Mouse (Mus musculus): ENCODE measurements at regions not wholly inside any gene's neighbourhood (a gene's known extent, or its start where the extent isn't known, plus 50 kb on each side); places are given as distances from the start of the nearest gene placed in this dataset.
A peak's percentile ranks its signal among the peaks of the same experiment; 100 is the strongest.

DNA sequence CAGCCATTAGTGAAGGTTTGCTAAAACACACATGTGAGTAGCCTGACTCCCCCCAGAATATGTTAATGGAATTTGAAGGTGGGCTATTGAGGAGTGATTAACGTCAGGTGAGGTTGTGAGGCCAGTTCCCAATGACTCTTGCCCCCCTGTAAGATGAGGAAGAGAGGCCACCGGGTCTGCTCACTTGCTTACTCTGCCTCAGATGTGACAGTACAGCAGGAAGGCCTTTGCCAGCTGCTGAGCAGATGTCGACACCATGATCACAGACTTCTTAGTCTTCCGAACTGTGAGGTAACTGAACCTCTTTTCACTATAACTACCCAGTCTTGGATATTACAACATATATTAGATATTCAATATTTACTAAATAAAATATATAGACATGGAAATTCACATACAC, 127.4 kb downstream of the Kdr start:
- no peaks in the 10 kb centered on the region for H3K4me1 ChIP-seq (replicated peaks)
- no peak overlapping the region for H3K4me2 ChIP-seq (replicated peaks)
- H3K9me3 ChIP-seq, result no peaks in the 10 kb centered on the region
- H3K27ac ChIP-seq, result no peak overlapping the region
- no peak for ATAC-seq
- no peak overlapping the region for H3K9ac ChIP-seq
- 75% methylated on average over 4 of the region's 4 CpGs for WGBS
- H3K4me3 ChIP-seq (replicated peaks), result no peak overlapping the region
- no peaks in the 10 kb centered on the region for H3K36me3 ChIP-seq
- H3K27me3 ChIP-seq (replicated peaks), result no peaks in the 10 kb centered on the region

DNA sequence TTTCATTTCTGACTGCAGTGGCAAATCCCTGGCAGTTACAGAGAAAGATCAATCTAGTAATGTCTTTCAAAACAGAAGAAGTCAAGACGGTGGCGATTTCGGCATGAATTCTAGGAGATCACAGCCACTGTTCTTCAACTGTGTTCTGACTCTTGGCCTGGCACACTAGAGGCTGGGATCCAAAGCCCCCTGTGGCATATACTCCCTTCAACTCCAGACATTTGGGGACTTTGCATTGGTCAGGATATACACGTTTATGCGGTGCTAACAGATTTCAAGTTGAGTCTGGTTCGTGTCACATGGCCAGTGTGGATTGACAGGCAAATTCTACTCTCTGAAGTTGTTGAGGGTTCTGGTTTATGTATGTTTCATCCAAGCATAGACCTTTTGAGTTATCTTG, 130.3 kb downstream of the Kdr start:
- Histone ChIP-seq H3K9ac (no peak overlapping the region), H3K9me3 (no peaks in the 10 kb centered on the region), H3K36me3 (no peaks in the 10 kb centered on the region), H3K4me2 (replicated peaks) (no peak overlapping the region), H3K27ac (no peak overlapping the region), H3K27me3 (replicated peaks) (no peaks in the 10 kb centered on the region), H3K4me1 (replicated peaks) (no peaks in the 10 kb centered on the region), H3K4me3 (replicated peaks) (no peak overlapping the region)
- 90% methylated on average over 6 of the region's 6 CpGs for WGBS
- ATAC-seq, result no peak

DNA sequence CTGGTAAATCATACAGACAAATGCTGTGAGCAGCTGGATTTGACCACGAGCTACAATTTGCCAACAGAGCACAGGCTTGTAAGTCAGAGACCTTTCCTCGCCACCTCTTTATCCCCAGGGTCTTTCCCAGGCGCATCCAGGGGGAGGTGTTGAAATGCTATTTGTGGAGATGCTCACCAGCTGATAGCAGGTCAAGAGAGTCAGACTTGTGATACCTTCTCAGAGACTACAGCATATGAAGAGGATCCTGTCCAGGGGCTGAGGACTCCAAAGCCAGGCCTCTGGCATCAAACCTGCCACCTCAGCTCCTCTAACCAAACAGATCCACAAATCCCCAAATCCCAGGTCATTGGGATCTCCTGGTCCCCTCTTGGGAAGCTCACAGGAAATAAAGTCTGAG, 130.9 kb downstream of the Kdr start:
- no peaks in the 10 kb centered on the region for H3K27me3 ChIP-seq (replicated peaks)
- ATAC-seq, result no peak
- no peak overlapping the region for H3K27ac ChIP-seq
- H3K4me3 ChIP-seq (replicated peaks), result no peak overlapping the region
- 86% methylated on average over 3 of the region's 3 CpGs for WGBS
- H3K9me3 ChIP-seq, result no peaks in the 10 kb centered on the region
- H3K36me3 ChIP-seq, result no peaks in the 10 kb centered on the region
- H3K4me2 ChIP-seq (replicated peaks), result no peak overlapping the region
- no peaks in the 10 kb centered on the region for H3K4me1 ChIP-seq (replicated peaks)
- no peak overlapping the region for H3K9ac ChIP-seq

DNA sequence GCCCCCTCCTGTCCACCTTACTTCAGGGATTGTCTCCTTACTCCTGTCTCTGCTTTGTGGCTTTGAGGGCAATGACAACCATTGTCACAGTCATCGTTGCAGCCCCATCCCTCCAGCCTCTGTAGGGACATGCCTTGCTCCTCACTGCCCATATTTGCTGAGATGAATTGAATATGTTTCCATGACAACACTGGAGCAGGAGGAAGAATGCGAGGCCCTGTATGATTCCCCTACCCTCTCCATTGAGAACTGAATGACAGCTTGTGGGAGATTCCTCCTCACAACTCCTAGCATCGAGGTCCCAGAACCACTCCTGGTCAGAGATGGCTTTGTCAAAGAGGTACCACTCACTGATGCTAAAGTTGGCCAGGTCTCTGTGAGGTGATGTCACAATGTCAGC, 132.2 kb downstream of the Kdr start:
- WGBS, result 73% methylated on average over 3 of the region's 3 CpGs
- Histone ChIP-seq H3K27ac (no peak overlapping the region), H3K9me3 (no peaks in the 10 kb centered on the region), H3K36me3 (no peaks in the 10 kb centered on the region), H3K4me1 (replicated peaks) (no peaks in the 10 kb centered on the region), H3K9ac (no peak overlapping the region), H3K4me3 (replicated peaks) (no peak overlapping the region), H3K4me2 (replicated peaks) (no peak overlapping the region), H3K27me3 (replicated peaks) (no peaks in the 10 kb centered on the region)
- no peak for ATAC-seq

DNA sequence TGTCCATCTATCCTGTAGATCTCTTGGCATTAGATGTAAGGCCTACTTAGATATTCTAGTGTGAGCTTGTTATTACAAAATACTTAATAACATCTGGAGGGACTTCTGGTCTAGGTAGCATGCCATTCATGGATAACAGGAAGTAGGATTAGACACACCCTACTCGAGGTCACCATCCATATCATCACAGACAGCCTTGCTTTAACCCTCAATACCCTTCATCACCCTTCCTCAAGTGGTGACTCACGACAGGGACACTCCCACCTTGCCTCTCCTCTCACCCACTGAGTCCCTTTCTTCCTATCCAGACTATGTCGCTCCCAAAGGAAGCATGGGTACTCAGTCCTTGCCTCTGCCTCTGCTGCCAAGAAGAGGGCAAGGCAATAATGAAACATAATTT, 134.5 kb downstream of the Kdr start:
- H3K4me2 ChIP-seq (replicated peaks), result no peak overlapping the region
- 69% methylated on average over 3 of the region's 3 CpGs for WGBS
- H3K4me1 ChIP-seq (replicated peaks), result no peaks in the 10 kb centered on the region
- no peak overlapping the region for H3K9ac ChIP-seq
- no peaks in the 10 kb centered on the region for H3K9me3 ChIP-seq
- no peak for ATAC-seq
- H3K4me3 ChIP-seq (replicated peaks), result no peak overlapping the region
- no peaks in the 10 kb centered on the region for H3K36me3 ChIP-seq
- no peak overlapping the region for H3K27ac ChIP-seq
- no peaks in the 10 kb centered on the region for H3K27me3 ChIP-seq (replicated peaks)

DNA sequence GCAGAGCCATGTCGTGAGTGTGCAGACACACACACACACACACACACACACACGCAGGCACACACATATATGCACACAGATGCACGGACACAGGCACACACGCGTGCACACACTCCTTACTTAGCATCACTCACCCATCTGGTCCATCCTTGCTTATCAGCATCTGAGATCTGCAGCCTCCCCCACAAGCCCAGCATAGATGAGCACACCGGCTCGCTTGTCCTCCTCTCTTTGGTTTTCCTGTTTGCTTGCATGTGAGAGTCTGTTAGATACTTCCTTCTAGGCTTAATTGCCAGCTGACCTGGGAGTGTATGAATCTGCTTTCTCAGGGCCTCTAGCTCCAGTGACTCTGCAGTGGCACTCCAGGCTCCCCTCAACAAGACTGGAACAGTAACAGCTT, 137.8 kb downstream of the Kdr start:
- Histone ChIP-seq H3K4me2 (replicated peaks) (no peak overlapping the region), H3K4me3 (replicated peaks) (no peak overlapping the region), H3K27me3 (replicated peaks) (no peaks in the 10 kb centered on the region), H3K9me3 (no peaks in the 10 kb centered on the region), H3K4me1 (replicated peaks) (0 out of 2 replicates have a peak, but pooled peaks cover 1% of the 10 kb centered on the region), H3K27ac (no peak overlapping the region), H3K9ac (no peak overlapping the region), H3K36me3 (no peaks in the 10 kb centered on the region)
- WGBS, result 81% methylated on average over 7 of the region's 7 CpGs
- no peak for ATAC-seq

DNA sequence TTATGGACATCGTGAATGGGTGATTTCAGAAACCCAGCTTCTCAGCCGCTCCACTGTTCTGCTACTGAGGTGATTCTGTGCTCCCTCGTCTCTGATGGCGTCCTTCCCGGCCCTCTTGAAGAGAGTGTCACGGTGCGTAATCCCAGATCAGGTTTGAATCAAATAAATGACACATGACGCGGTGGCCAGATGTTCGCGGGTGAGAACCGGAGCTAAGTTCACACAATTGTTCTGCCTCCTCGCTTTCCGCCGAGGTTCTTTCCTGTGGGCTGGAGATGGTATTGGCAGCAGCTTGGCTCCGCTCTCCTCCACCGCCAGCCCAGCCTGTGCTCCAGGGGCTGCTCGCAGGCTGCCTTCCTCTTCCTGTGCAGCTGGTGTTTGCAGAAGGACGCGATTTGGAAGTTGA, 142.7 kb downstream of the Kdr start:
- H3K4me3 ChIP-seq (replicated peaks), result 0 out of 2 replicates have a peak overlapping the region, but pooled peaks have one; percentile 1
- no peaks in the 10 kb centered on the region for H3K36me3 ChIP-seq
- peak overlapping the region; percentile 54; the same call in 1 of the 2 replicates for H3K27ac ChIP-seq
- no peaks in the 10 kb centered on the region for H3K27me3 ChIP-seq (replicated peaks)
- ATAC-seq, result no peak
- H3K9ac ChIP-seq, result no peak overlapping the region
- H3K4me2 ChIP-seq (replicated peaks), result peak overlapping the region; percentile 49
- peaks cover 9% of the 10 kb centered on the region; the same call in 1 of the 2 replicates for H3K4me1 ChIP-seq (replicated peaks)
- 44% methylated on average over 20 of the region's 20 CpGs for WGBS
- no peaks in the 10 kb centered on the region for H3K9me3 ChIP-seq

DNA sequence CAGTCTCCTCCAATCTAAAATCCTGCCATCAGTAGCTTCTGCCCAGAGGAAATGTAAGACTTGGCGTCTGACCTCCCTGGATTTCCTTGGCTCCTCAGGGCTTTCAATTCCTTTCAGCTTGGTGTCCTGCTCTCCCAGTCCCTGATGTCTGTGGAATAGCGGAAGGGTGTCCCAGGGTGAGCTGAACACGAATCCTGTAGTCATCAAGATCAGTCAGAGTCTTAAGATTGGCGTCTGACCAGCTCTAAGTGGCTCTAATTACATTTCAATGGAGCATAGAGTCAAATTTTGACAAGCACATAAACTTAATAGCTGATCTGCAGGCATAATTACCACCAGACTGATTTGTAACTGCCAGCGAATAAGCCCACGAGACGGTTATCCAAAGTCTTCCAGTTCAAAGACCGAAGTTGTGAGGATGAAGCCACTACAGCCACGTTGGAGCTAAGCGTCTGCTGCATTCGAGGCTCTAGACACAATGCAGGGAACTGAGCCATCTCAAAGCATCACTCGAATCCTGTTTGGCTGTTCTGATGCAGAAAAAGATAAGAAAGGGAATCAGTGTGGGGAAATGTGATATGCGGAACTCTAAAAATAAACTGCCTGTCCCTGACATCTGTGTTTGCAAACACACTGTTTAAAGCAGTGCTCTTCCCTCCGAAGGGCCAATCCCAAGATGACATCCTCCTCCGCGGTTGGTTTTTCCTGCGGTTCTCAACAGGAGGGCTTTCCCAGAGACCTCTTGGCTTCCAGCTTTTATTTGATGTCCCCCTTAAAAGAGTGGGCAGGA, 143.3 kb downstream of the Kdr start:
- Histone ChIP-seq H3K4me2 (replicated peaks) (peak overlapping the region; percentile 49), H3K27me3 (replicated peaks) (no peaks in the 10 kb centered on the region), H3K4me3 (replicated peaks) (0 out of 2 replicates have a peak overlapping the region, but pooled peaks have one; percentile 1), H3K27ac (peak overlapping the region; percentile 54; the same call in 1 of the 2 replicates), H3K4me1 (replicated peaks) (peaks cover 15% of the 10 kb centered on the region; the same call in 1 of the 2 replicates), H3K9ac (no peak overlapping the region), H3K36me3 (no peaks in the 10 kb centered on the region), H3K9me3 (no peaks in the 10 kb centered on the region)
- ATAC-seq, result no peak
- 53% methylated on average over 17 of the region's 17 CpGs for WGBS

DNA sequence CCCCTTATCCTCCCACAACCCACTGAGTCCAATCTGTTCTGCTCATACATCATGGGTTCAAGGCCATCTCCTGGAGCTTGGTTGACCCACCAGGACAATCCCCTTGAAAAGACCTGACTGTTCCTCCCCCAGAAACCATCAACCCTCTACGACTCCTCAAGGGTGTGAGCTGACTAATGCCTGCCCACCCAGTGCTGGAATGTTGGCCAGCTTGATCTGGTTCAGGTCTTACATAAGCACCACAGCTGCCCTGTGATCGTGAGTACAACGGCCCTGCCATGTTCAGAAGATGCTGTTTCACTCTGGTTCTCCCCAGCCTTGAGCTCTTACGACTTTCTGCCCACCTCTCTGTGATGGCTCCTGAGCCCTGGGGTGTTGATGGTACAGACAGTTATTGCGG, 145.9 kb downstream of the Kdr start:
- Histone ChIP-seq H3K27ac (no peak overlapping the region), H3K9ac (no peak overlapping the region), H3K36me3 (no peaks in the 10 kb centered on the region), H3K4me2 (replicated peaks) (no peak overlapping the region), H3K4me1 (replicated peaks) (peaks cover 16% of the 10 kb centered on the region; the same call in 1 of the 2 replicates), H3K27me3 (replicated peaks) (no peaks in the 10 kb centered on the region), H3K4me3 (replicated peaks) (no peak overlapping the region), H3K9me3 (no peaks in the 10 kb centered on the region)
- ATAC-seq, result no peak
- 79% methylated on average over 5 of the region's 5 CpGs for WGBS

DNA sequence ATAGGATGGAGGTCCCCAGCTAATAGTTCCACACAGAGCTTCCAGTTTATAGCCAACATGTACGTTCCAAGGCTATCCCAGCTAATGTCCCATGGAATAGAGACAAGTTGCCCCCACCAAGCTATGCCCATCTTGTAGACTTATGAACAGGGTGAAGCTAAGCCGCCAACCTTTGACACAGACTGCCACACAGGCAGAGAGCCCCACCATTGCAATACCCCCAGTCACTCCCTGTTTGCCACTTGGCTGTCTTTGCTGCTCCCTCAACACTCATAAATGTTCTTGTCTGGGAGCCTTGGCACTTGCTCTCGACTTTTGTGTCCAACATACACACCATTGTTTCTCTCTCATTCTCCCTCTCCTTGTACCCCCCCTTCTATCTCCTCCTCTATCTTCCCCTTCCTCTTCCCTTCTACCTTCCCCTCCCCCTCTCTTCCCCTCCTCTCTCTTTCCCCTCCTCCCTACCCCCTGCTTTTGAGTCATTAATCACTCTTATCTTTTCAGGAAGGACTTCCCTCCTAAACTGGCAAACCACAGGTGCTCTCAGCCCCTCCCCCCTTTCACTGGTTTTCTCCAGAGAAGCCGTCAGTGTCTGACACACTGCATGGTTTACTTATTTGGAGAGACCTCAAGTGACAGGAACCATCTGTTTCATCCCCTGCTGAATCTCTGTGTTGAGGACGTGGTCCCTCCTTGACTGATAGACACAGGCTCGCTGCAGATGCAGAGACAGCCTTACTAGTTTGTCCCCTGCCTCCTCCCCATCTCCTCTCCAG, 148.2 kb downstream of the Kdr start:
- Histone ChIP-seq H3K4me2 (replicated peaks) (no peak overlapping the region), H3K4me3 (replicated peaks) (no peak overlapping the region), H3K9ac (no peak overlapping the region), H3K27ac (0 out of 2 replicates have a peak overlapping the region, but pooled peaks have one; percentile 11), H3K4me1 (replicated peaks) (peaks cover 11% of the 10 kb centered on the region; the same call in 1 of the 2 replicates), H3K27me3 (replicated peaks) (no peaks in the 10 kb centered on the region), H3K9me3 (no peaks in the 10 kb centered on the region), H3K36me3 (no peaks in the 10 kb centered on the region)
- WGBS, result 33% methylated on average over 6 of the region's 6 CpGs
- peak; percentile 83 for ATAC-seq

DNA sequence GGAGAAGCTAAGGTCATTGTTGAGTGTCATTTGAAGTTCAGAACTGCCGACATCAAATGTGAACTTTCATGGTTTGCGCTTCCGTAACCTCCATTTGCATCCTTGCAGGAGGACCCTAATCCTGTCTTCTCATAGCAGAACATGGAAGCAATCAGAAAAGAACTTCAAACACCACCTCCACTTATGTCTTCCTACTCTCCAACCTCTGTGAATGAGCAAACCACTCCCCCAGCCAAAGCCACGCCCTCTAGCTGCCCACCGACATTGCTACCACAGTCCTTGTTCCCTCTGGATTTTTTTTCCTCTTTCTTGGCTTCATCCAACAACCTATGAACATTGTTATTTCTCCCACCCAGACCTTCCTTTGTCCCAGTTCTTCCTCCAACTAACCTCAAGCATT, 149.9 kb downstream of the Kdr start:
- no peaks in the 10 kb centered on the region for H3K9me3 ChIP-seq
- no peaks in the 10 kb centered on the region for H3K27me3 ChIP-seq (replicated peaks)
- no peaks in the 10 kb centered on the region for H3K36me3 ChIP-seq
- WGBS, result 91% methylated on average over 5 of the region's 5 CpGs
- no peak overlapping the region for H3K9ac ChIP-seq
- H3K4me1 ChIP-seq (replicated peaks), result peaks cover 9% of the 10 kb centered on the region; the same call in 1 of the 2 replicates
- no peak overlapping the region for H3K27ac ChIP-seq
- no peak overlapping the region for H3K4me3 ChIP-seq (replicated peaks)
- no peak for ATAC-seq
- no peak overlapping the region for H3K4me2 ChIP-seq (replicated peaks)

DNA sequence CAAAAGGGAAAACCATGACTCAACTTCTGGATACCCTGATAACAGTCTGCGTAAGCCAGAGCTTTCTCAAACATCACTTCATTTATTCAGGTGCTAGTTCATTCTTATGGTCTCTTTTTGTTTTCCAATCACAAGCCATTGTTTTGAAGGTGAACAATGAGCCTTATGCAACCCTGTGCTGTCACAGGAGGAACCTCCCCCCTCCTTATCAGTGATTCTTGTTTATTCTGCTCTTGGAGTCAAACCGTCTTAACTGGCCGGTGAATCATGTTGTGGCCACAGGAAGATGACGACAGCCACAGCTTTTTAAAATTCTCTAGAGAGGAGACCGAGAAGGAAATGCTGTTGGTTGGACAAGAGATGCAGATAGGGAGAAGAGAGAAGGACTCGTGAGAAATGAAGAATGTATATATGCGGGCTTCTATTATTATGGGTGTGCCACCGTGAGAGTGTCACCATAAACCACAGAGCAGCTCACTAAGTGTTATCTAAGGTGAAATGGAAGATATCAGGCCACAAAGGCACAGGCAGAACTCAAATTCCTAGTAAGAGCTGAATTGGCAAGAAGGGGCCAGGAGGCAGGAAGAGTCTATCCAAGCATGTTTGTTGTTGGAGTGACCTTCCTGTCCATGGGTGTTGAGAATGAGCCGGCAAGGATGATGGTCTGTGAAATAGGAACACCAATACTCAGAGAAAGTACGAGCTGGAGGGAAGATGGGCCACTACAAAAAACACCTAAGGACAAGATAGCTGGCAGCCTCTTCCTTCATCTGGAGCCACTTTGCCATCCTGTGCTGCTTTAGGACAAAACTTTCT, 151.8 kb downstream of the Kdr start:
- no peak overlapping the region for H3K9ac ChIP-seq
- no peaks in the 10 kb centered on the region for H3K9me3 ChIP-seq
- H3K27me3 ChIP-seq (replicated peaks), result no peaks in the 10 kb centered on the region
- 52% methylated on average over 10 of the region's 10 CpGs for WGBS
- no peak overlapping the region for H3K4me2 ChIP-seq (replicated peaks)
- H3K4me3 ChIP-seq (replicated peaks), result no peak overlapping the region
- peaks cover 9% of the 10 kb centered on the region; the same call in 1 of the 2 replicates for H3K4me1 ChIP-seq (replicated peaks)
- no peak for ATAC-seq
- no peaks in the 10 kb centered on the region for H3K36me3 ChIP-seq
- H3K27ac ChIP-seq, result no peak overlapping the region

Measured in intestine, embryonic 15.5 days (tissue).